Mouse (Mus musculus) embryonic facial prominence, embryonic 13.5 days (tissue): ENCODE measurements around the gene Rplp2. TPM values are rescaled to one million over a fixed set of nuclear protein-coding genes. Genes with fewer than 3 reads are reported as not detected.
"Not testable (repeated sequence)": the region's sequence is repeated elsewhere in the genome, so short reads cannot be mapped to it uniquely, and the experiment has no call there.

Experiments used
- ATAC-seq: fragments of 200-750 bp; cut with Nextera tagmentation; 2 replicates; pipeline ENCODE4 v1.8.0; 2017; ENCODE audit warnings: low read depth; ENCODE audit not compliant: insufficient number of reproducible peaks, insufficient read depth, low FRiP score, low TSS enrichment
- H3K27ac ChIP-seq: fragments of 300-500 bp; sonication (generic); 2 replicates; pipeline ENCODE4 v1.5.1; 2015; ENCODE audit warnings: moderate library complexity, mild to moderate bottlenecking, inconsistent platforms
- H3K27me3 ChIP-seq: fragments of 300-500 bp; sonication (generic); 2 replicates; pipeline ENCODE4 v1.6.1; 2015; ENCODE audit warnings: mild to moderate bottlenecking, inconsistent platforms
- H3K36me3 ChIP-seq: fragments of 300-500 bp; sonication (generic); 2 replicates; pipeline ENCODE4 v1.6.1; 2015; ENCODE audit warnings: mild to moderate bottlenecking, inconsistent platforms
- H3K4me1 ChIP-seq: fragments of 300-500 bp; sonication (generic); 2 replicates; pipeline ENCODE4 v1.6.1; 2015; ENCODE audit warnings: inconsistent platforms
- H3K4me2 ChIP-seq: fragments of 300-500 bp; sonication (generic); 2 replicates; pipeline ENCODE4 v1.6.1; 2015; ENCODE audit warnings: moderate library complexity, mild to moderate bottlenecking, inconsistent platforms
- H3K4me3 ChIP-seq: fragments of 300-500 bp; sonication (generic); 2 replicates; pipeline ENCODE4 v1.5.1; 2015; ENCODE audit warnings: mild to moderate bottlenecking, inconsistent platforms
- H3K9ac ChIP-seq: fragments of 300-500 bp; sonication (generic); 2 replicates; pipeline ENCODE4 v1.6.1; 2015; ENCODE audit warnings: mild to moderate bottlenecking, inconsistent platforms
- H3K9me3 ChIP-seq: fragments of 300-500 bp; sonication (generic); 2 replicates; pipeline ENCODE4 v1.6.1; 2016; ENCODE audit warnings: inconsistent platforms
- WGBS: fragments of 180-500 bp; shearing (Covaris S2); methylation state at CpG from one replicate; pipeline ENCODE4 v1.1.7; 2015; ENCODE audit warnings: mixed read lengths; 5-methylcytosine and 5-hydroxymethylcytosine counted together
- polyA plus RNA-seq: library from polyadenylated mRNA; unstranded; fragments of >200 nt; fragmentation: Nextera tagmentation; extraction: Ambion mirVana; gene quantifications from 2 replicates; pipeline ENCODE4 v1.2.1, GENCODE M21; 2015

The Rplp2 gene
- 1,344 and 1,500 TPM in 2 replicates for polyA plus RNA-seq

GRCm38 (mm10) chr7:141447110-141447991 is at the start of gene Rplp2:
TSS of gene Rplp2 (plus strand) at chr7:141447370.
- peak within 1 kb of the TSS; percentile 95 for H3K9ac ChIP-seq
- peak; percentile 85 for ATAC-seq
- H3K27ac ChIP-seq = peak within 1 kb of the TSS; percentile 87
- H3K4me1 ChIP-seq = peaks cover 37% of the 10 kb centered on the region
- peak within 1 kb of the TSS; percentile 76 for H3K4me2 ChIP-seq
- H3K36me3 ChIP-seq = peaks cover 39% of the 10 kb centered on the region
- H3K9me3 ChIP-seq = no peaks in the 10 kb centered on the region
- WGBS = under 1% methylated on average over 63 of the region's 63 CpGs
- H3K27me3 ChIP-seq = no peaks in the 10 kb centered on the region
- peak within 1 kb of the TSS; percentile 81 for H3K4me3 ChIP-seq

- H3K36me3 ChIP-seq = peaks cover 66% of the 10 kb centered on the region
- no peak for ATAC-seq
These were observed 43.9 kb upstream of the Rplp2 start for GRCm38 (mm10) chr7:141403305-141403704.

DNA sequence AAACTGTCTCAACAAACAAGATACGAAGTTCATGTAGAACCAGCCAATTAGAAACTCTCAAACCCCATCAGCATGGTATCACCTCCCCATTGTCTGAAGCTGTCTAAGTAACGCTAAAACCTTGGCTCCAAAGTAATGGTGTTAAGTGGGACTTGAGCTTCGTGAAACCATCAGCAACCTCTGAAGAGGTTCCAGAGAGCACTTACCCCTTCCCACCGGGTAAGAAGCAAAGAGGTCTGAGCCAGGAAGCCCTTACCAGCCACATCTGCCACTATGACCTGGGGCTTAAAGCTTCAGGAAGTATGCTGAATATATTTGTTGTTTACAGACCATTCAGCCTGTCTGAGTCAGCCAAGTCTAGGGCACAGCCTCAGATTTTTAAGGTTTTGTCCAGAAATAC is 41.7 kb upstream of the Rplp2 start:
- Histone ChIP-seq H3K9ac (0 out of 2 replicates have a peak overlapping the region, but pooled peaks have one; percentile 21), H3K36me3 (peaks cover 66% of the 10 kb centered on the region), H3K4me2 (no peak overlapping the region), H3K4me1 (peaks cover 5% of the 10 kb centered on the region; the same call in 1 of the 2 replicates), H3K4me3 (no peak overlapping the region), H3K27ac (no peak overlapping the region), H3K27me3 (no peaks in the 10 kb centered on the region), H3K9me3 (no peaks in the 10 kb centered on the region)
- no peak for ATAC-seq
- 81% methylated on average over 4 of the region's 4 CpGs for WGBS

More at GRCm38 (mm10) chr7:141403305-141403704, 43.9 kb upstream of the Rplp2 start:
- Histone ChIP-seq H3K4me1 (no peaks in the 10 kb centered on the region), H3K4me2 (no peak overlapping the region), H3K4me3 (no peak overlapping the region), H3K27ac (no peak overlapping the region), H3K27me3 (no peaks in the 10 kb centered on the region), H3K9ac (no peak overlapping the region), H3K9me3 (no peaks in the 10 kb centered on the region)
- 54% methylated on average over 5 of the region's 5 CpGs for WGBS

DNA sequence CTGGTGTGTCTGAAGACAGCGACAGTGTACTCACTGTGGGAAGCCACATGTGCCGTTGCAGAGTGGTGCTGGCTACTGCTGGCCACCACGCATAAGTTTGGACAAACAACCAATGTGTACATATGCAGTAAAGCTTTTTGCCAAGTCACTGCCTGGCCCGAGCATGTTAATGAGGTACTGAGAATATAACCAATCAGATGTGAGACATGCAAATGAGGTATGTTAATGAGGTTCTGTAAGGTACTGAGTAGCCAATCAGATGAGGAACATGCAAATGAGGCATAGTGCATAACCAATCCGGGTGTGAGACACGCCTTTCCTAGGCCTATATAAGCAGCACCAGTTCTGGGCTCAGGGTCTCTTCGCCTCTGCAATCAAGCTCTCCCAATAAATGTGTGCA is 39.5 kb upstream of the Rplp2 start:
- H3K36me3 ChIP-seq = peaks cover 53% of the 10 kb centered on the region
- not testable (repeated sequence) for H3K4me3 ChIP-seq, ATAC-seq, H3K9ac ChIP-seq, H3K4me2 ChIP-seq, H3K27me3 ChIP-seq, H3K27ac ChIP-seq, H3K9me3 ChIP-seq, H3K4me1 ChIP-seq
- WGBS = 95% methylated on average over 7 of the region's 7 CpGs

DNA sequence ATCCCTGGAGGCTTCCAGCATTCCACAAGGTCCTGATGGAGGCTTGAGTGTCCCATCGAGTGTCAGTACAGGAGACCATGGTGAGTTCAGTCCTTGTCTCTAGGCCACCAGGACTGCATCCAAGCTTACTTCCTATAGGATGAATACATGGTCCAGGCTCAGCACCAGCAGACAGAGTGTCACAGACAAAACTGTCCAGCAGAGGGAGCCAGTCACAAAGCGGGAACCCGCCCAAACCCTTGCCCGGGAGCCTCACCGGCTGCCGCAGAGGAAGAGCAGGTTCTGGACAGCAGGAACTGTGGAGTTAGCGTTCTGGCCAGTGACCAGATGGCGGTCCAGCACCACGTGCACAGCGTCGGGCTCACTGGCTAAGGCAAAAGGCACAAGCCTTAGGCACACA is 38.3 kb upstream of the Rplp2 start:
- H3K9me3 ChIP-seq = no peaks in the 10 kb centered on the region
- no peak overlapping the region for H3K27ac ChIP-seq
- ATAC-seq = no peak
- peak overlapping the region; percentile 41; the same call in 1 of the 2 replicates for H3K9ac ChIP-seq
- no peak overlapping the region for H3K4me3 ChIP-seq
- H3K27me3 ChIP-seq = no peaks in the 10 kb centered on the region
- H3K4me2 ChIP-seq = no peak overlapping the region
- H3K4me1 ChIP-seq = peaks cover 13% of the 10 kb centered on the region
- WGBS = 16% methylated on average over 11 of the region's 11 CpGs
- peaks cover 45% of the 10 kb centered on the region for H3K36me3 ChIP-seq

- Histone ChIP-seq H3K27ac (no peak overlapping the region), H3K9ac (peak overlapping the region; percentile 3; the same call in 1 of the 2 replicates), H3K36me3 (peaks cover 45% of the 10 kb centered on the region), H3K4me3 (no peak overlapping the region), H3K9me3 (no peaks in the 10 kb centered on the region), H3K27me3 (no peaks in the 10 kb centered on the region), H3K4me2 (no peak overlapping the region), H3K4me1 (peaks cover 18% of the 10 kb centered on the region)
- ATAC-seq = no peak
- 94% methylated on average over 8 of the region's 8 CpGs for WGBS
These were observed 36.5 kb upstream of the Rplp2 start for GRCm38 (mm10) chr7:141410631-141411030.

- WGBS = 88% methylated on average over 1 of the region's 1 CpGs
- no peak for ATAC-seq
- Histone ChIP-seq H3K27ac (no peak overlapping the region), H3K36me3 (peaks cover 40% of the 10 kb centered on the region), H3K9me3 (no peaks in the 10 kb centered on the region), H3K9ac (no peak overlapping the region), H3K4me3 (no peak overlapping the region), H3K4me1 (peaks cover 18% of the 10 kb centered on the region), H3K4me2 (no peak overlapping the region), H3K27me3 (no peaks in the 10 kb centered on the region)
These were observed 35.5 kb upstream of the Rplp2 start for GRCm38 (mm10) chr7:141411667-141412066.

DNA sequence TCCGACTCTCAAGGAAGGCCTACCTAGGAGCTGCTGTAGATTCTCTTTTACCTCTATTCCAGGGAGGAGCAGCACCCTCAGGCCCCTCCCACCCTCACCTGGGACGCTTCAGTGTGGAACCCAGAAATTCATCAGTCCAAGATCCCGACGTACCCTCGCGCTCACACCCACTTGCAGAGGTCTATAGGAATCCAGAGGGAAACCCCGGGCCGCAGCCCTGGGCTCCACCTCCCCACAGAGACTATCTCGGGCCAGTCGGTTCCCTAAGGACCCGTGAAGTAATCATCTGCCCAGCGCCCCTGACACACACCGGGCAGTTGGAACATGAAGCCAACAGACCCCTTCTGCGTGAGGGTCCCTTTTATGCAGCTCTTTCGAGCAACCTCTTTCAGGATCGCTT is 33.8 kb upstream of the Rplp2 start:
- Histone ChIP-seq H3K4me3 (peak overlapping the region; percentile 90), H3K36me3 (peaks cover 30% of the 10 kb centered on the region), H3K27ac (peak overlapping the region; percentile 83), H3K4me2 (peak overlapping the region; percentile 92), H3K27me3 (no peaks in the 10 kb centered on the region), H3K4me1 (peaks cover 18% of the 10 kb centered on the region), H3K9me3 (no peaks in the 10 kb centered on the region), H3K9ac (peak overlapping the region; percentile 93)
- no peak for ATAC-seq
- 2% methylated on average over 16 of the region's 16 CpGs for WGBS

GRCm38 (mm10) chr7:141413809-141414584 is 33.2 kb upstream of the Rplp2 start, which contains the start of gene Gatd1:
TSS of gene Gatd1 (minus strand) at chr7:141414136.
- no peaks in the 10 kb centered on the region for H3K27me3 ChIP-seq
- H3K4me1 ChIP-seq = peaks cover 17% of the 10 kb centered on the region
- peak within 1 kb of the TSS; percentile 83 for H3K27ac ChIP-seq
- WGBS = under 1% methylated on average over 51 of the region's 56 CpGs
- H3K4me3 ChIP-seq = peak within 1 kb of the TSS; percentile 90
- no peaks in the 10 kb centered on the region for H3K9me3 ChIP-seq
- H3K9ac ChIP-seq = peak within 1 kb of the TSS; percentile 93
- ATAC-seq = peak; percentile 91
- peaks cover 24% of the 10 kb centered on the region for H3K36me3 ChIP-seq
- peak within 1 kb of the TSS; percentile 92 for H3K4me2 ChIP-seq

- Histone ChIP-seq H3K4me1 (peaks cover 14% of the 10 kb centered on the region), H3K27me3 (no peaks in the 10 kb centered on the region), H3K9ac (no peak overlapping the region), H3K9me3 (no peaks in the 10 kb centered on the region), H3K27ac (no peak overlapping the region), H3K4me3 (no peak overlapping the region), H3K4me2 (no peak overlapping the region), H3K36me3 (0 out of 2 replicates have a peak, but pooled peaks cover under 1% of the 10 kb centered on the region)
- no peak for ATAC-seq
- 70% methylated on average over 6 of the region's 6 CpGs for WGBS
These were observed 30.9 kb upstream of the Rplp2 start for GRCm38 (mm10) chr7:141416144-141416841.
